Mouse (Mus musculus) urinary bladder, adult 2 months (tissue): ENCODE measurements around the gene Sbk2. TPM values are rescaled to one million over a fixed set of nuclear protein-coding genes. Genes with fewer than 3 reads are reported as not detected.

ENCODE experiments used
- DNase-seq: peaks from one replicate; pipeline ENCODE4 v3.0.0; 2022; ENCODE audit warnings: low spot score
- polyA plus RNA-seq: library from polyadenylated mRNA; depleted of rRNA; stranded (reverse); fragments of >200 nt; gene quantifications from 2 replicates; pipeline ENCODE4 v1.2.3, GENCODE M21; 2012

The Sbk2 gene
- polyA plus RNA-seq, 1 experiment = 0.29 TPM

- no peak for DNase-seq
Measured at GRCm38 (mm10) chr7:4950561-4951342, 13.5 kb downstream of the Sbk2 start.

DNA sequence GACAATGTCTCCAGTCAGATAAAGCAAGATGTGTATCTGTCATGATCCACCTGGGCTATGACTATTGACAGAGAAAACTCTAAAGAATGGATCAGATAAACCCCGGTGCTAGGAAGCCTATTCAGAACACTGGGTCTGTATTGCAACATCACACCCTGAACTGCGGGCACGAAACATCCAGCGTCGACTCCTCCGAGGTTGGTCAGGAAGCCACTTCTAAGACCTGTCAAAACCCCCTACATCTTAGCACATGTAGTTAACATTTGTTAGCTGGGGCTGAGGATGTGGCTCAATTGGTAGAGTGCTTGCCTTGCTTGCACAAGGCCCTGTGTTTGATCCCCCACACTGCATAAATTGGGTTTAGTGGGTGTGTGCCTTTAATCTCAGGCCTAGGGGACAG is 15.8 kb downstream of the Sbk2 start:
- DNase-seq = no peak

GRCm38 (mm10) chr7:4947855-4948254 is 16.4 kb downstream of the Sbk2 start:
- no peak for DNase-seq

DNA sequence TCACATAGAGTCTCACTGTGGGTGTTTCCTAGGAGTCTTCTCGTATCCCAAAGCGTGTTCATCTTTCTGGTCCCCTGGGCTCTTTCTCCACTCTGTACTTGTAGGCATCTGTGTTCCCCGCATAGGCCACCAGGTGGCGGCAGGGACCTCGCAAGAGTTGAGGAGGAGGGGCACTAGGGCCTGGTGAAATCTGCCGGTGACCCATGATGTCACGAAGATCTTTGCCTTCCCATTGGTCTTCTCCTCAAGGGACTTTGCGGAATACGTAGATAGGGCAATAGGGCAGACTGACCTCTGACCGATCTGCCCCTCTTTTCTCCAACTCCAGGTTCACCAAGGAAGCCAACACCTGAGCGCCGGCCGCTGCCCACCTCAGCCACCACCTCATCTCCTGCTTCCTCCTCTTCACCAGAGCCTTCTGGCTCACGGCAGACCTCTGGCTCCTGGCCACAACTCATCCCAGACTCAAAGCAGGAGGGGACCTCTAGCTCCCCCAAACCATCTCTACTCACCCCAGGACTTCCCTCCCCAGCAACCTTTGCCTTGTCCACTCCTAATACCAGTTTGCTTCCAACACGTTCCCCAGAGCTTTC is 20.9 kb downstream of the Sbk2 start:
- DNase-seq = peak; percentile 88

DNA sequence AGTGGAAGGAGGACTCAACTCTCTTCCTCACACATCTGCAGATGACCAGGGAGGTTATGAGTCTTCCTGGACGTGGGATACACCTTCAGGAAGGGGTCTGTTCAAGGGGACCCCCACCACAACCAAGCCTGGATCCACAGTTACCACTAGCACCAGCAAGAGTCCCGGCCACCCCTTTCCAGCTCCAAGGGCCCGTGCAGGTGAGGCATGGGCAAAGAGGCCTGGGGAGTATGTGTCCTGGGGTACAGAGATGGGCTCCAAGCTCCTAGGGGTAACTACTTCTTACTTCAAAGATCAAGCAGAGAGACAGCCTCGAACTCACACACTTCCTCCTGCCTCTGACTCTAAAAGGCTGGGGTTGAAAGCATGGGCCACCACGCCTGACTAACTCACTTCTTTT is 21.5 kb downstream of the Sbk2 start:
- DNase-seq = no peak

DNA sequence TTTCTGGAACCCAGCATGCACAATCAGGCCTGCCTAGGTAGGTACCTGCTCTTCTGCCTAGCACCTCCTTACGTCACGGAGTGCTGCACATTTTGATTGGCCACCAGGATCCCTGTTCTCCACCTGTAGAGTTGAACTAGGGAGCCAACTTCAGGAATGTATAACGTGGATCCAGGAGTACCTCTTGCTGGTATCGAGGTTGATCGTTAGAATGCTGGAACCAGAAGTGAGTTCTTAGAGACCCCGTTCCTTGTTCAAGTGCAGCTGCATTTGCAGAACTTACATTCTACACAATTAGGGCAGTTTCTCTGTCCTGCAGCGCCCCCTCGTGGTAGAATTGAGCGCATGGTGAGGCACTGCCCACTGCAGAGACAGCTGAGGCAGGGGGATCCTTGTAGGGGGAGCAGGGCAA is 24.1 kb downstream of the Sbk2 start:
- peak; percentile 76 for DNase-seq

DNA sequence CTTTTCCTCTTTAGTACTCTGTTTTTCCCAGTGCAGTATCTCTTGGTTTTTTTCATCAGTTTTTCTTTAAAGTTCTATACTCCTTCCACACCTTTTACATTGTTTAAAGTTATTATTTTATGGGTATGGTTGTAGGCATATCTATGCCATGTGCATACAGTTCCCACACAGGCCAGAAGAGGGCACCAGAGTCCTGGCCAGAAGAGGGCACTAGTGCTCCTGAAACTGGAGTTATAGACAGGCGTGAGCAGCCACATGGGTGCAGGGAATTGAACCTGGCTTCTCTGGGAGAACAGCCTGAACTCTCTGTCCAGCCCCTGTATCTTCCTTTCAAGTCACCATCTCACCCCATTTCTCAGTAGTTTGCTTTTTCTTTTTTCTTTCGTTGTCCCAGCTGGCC is 25.8 kb downstream of the Sbk2 start:
- no peak for DNase-seq

DNA sequence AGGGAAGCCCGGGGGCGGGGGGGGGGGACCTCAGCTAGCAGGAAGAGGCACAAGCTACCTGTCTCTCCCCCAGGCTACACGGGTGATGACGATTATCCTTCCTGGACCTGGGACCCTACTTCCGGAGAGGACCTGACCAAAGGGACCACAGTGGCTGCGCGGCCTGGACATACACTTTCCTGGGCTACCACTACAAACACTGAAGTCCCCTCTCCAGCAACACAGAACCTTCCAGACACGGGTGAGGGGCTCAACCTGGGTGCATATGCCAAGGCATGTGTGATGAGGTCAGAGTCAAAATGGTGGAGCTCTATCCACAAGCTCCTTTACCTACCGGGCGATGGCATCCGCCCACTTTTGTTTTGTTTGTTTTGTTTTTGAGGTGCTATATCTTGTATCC is 26.8 kb downstream of the Sbk2 start:
- no peak for DNase-seq

DNA sequence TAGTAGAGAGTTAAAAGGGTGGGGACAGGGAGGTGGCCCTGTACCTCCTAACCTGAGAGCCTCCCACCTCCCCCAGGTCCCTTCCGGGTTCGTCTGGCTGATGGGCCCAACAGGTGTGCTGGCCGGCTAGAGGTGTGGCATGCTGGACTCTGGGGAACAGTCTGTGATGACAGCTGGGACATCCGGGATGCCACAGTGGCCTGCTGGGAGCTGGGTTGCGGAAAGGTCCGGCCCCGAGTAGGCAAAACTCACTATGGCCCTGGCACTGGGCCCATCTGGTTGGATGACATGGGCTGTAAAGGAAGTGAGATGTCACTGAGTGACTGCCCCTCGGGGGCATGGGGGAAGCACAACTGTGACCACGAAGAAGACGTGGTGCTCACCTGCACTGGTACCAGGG is 27.4 kb downstream of the Sbk2 start:
- DNase-seq = no peak

GRCm38 (mm10) chr7:4934160-4934914 is 29.9 kb downstream of the Sbk2 start:
- DNase-seq = no peak

GRCm38 (mm10) chr7:4933103-4933502 is 31.1 kb downstream of the Sbk2 start:
- no peak for DNase-seq

GRCm38 (mm10) chr7:4928323-4928722 is 35.9 kb downstream of the Sbk2 start:
- DNase-seq = no peak

DNA sequence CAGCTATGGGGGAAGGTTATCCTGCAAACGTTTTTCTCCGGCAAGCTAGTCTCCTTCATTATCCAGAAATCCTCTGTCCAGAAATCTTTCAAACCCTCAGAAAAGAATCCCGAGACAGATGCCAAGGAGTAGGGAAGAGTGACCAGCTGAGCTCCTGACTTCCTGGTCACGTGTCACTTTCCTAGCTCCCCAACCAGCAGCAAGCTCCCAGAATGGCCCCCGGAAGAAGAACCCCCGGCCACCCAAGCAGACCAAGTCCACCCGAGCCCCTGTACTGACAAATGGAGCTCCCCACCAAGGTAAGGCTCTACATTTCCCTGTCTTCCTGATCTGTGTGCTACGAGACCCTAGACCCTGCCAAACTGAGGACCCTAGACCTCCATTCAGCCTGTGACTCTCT is 36.5 kb downstream of the Sbk2 start:
- DNase-seq = no peak

DNA sequence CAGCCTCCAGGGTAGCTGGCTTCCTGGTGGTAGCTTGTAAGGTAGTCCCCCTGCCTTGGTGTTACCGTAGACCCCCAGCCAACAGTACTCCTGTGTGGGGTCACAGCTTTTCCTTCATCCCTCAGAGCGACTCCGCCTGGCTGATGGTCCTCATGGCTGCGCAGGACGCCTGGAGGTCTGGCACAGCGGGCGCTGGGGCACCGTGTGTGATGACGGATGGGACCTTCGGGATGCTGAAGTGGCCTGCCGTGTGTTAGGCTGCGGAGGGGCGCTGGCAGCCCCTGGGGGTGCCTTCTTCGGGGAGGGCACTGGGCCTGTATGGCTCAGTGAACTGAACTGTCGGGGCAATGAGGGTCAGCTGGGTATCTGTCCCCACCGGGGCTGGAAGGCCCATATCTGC is 37.4 kb downstream of the Sbk2 start:
- no peak for DNase-seq

DNA sequence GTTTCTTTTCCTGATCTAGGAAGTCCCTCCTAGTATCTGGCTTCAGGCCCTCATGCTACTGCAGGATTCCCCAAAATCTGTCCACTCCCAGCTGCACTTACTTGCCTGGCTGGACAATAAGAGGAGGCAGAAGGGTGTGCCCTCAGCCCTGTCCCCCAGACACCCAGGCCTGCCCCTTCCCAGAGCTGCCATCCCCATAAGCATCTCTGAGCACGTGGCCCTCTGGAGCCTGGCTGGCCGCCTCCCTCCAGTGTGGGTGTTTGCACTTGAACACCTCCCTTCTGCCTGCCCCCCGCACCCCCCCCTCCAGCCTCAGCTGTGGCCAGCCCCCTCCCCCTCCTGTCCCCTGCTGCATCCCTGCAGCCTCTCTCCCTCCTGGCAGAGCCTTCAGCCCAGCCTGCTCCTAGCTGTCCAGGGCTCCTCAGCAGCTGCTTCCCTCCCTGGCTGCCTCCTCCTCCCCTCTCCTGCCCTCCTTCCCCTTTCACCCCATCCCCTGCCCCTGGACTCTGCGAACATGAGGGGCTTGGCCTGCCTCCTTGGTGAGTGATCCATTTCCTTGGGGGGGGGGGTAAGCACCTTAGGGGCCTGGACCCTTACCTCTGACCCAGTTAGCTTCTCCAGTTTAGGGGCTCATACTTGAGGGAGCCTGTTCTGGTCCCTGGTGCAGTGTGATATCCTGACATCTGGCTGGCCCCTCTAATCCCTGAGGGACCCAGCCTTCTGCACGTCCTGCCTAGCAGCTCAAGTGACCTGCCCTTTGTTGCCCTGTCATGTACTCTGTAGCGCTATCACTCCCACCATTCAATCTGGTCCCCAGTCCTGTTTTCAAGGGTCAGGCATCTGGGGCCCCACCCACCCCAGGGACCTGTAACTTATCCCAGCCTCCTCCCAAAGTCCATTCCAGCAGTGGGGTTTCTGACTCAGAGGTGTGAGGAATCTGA is 38.5 kb downstream of the Sbk2 start, which contains the start of gene Ssc5d:
Ssc5d (plus strand) TSS at position 345 of the 941 bp plus-strand sequence.
- DNase-seq = no peak

DNA sequence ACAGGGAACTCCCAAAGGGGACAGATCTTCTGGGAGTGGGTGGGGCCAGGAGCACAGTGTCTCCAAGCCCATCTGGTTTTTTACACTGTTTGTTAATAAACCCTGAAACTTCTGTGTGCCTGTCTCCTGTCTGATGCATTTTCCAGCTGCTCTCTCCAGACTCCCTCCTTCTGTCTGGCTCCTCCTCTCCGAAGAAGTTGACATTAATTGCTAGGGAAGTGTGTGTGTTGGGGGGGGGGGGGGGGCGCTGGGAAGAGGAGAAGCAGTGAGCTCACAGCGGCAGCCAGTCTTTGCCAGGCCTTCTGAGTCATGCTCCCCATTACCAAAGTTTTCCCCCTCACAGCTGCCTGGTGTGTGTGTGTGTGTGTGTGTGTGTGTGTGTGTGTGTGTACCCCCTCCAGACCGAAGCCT is 39.3 kb downstream of the Sbk2 start:
- DNase-seq = no peak

DNA sequence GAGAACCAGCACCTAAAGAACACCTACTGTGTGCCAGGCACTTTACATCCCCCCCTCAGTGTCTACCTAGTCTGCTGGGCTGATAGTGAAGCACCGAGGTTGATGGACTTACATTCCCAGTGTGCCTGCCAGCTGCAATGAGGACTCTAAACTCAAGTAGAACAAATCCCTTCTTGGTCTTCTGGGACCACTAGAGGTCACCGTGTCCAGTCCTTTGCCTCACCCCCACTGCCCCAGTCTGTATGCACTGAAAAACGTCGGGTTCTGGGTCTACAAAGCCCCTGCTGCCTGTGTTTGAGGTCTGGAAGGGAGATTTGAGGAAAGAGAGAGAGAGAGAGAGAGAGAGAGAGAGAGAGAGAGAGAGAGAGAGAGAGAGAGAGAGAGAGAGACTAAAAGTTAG is 39.7 kb downstream of the Sbk2 start:
- no peak for DNase-seq

DNA sequence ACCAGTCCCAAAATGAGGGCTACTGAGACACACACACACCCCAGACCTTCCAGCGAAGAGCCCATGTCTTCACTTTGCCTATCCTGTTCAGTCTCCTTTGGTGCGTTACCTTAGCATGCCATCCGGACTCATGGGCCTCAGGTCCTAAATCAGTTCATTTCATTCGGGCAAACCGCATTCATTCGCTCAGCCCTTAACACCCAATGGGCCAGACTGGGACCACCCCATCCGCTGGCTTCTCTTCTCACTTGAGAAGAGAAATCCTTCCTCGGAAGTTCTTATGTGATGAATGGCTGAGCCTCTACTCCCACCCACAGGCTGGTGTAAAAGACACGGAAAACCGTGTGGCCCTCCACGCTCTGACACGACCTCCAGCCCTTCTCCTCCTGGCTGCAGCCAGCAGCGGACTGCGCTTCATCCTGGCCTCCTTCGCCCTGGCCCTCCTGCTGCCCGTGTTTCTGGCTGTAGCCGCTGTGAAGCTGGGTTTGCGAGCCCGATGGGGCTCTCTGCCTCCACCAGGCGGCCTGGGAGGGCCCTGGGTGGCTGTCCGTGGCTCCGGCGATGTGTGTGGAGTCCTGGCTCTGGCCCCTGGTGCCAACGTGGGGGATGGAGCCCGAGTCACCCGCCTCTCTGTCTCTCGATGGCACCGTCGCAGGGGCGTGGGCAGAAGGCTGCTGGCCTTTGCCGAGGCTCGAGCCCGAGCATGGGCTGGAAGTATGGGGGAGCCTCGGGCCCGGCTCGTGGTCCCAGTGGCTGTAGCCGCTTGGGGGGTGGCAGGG is 40.4 kb downstream of the Sbk2 start:
- no peak for DNase-seq

DNA sequence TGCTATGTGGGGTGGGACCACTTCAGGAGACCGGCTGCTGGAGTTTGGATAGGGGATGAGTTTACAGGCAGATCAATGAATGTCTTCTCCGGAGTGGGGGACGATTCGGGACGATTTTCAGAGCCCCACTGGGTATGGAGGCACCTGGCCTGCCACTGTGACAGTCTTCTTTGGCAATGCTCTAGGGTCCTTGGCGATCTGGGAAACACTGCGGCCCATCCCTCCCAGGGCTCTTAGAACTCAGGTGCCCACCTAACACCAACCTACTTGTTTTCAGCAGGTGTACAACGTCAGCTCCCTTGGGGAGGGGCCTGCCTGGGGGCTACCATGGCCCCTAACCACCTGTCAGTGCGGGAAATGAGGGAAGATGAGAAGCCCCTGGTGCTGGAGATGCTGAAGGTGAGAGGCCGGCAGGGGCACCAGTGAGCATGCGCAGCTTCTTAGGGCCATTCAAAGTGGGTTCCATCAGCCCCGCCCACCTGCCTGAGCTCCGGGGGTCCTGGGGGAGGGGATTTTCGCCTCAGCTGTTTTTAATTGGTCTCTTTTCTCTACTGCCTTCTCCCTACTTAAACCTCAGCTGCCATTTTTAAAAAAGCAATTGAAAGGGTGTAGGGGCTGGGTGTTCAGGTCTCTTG is 41.2 kb downstream of the Sbk2 start:
- no peak for DNase-seq

DNA sequence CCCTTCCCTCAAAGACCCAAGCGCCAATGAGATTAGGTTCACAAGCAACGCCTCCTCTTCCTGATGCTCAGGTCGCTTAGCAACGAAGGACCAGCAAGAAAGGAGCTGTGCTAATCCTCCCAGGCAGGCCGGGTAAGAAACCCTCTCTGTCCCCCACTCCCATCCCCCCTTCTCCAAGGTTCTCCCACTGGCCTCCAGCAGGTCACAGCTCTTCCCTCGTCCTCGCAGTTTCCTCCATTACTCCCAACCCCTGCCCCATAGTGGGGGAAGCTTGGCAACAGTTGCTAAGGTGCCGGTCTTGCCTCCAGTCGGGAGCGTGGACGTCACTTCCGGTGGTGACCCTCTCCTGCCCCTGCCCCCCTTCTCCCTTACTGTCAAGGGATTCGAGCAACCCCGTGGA is 41.7 kb downstream of the Sbk2 start:
- DNase-seq = no peak
